Mouse (Mus musculus) bone marrow macrophage, adult 2 months (primary cell): Measurements from ENCODE around the gene Zfand2b.

Experiments used
- CTCF ChIP-seq: IDR thresholded peaks from 2 replicates; pipeline ENCODE4 v1.5.1; 2012; ENCODE audit warnings: low read depth, mild to moderate bottlenecking, low read length, moderate library complexity
- POLR2A ChIP-seq: IDR thresholded peaks from 2 replicates; pipeline ENCODE4 v1.6.1; 2012; ENCODE audit warnings: mild to moderate bottlenecking, low read depth, low read length, borderline replicate concordance

DNA sequence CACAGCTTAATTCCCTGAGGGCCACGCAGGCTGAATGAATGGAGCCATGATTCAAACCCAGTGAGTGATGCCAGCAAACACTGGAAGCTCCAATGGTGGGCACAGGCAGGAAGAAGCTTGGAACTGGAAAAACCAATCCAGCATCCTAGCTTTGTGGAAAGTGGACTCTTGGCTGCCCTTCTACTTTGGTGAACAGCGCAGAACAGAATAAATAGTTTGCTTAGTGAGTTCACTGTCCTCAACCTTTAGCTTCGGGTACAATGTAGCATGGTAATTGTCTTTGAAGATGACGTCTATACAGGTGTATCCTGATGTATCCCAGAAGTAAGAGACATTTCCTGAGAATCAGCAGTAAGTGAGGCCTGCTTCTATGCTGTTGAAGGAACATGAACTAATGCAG is 19.7 kb upstream of the Zfand2b start:
- TF ChIP-seq POLR2A (no peak), CTCF (no peak)
